Mouse (Mus musculus) heart, postnatal 0 days (tissue): ENCODE results near the gene Ano1. TPM values are rescaled to one million over a fixed set of nuclear protein-coding genes. Genes with fewer than 3 reads are reported as not detected.

Experiments used
- ATAC-seq: fragments of 200-750 bp; cut with Nextera tagmentation; 2 replicates; pipeline ENCODE4 v1.8.0; 2017; ENCODE audit warnings: low read depth, moderate number of reproducible peaks, moderate library complexity; ENCODE audit not compliant: insufficient read depth
- DNase-seq: peaks from one replicate; pipeline ENCODE4 v3.0.0-alpha.2; 2016; ENCODE audit warnings: low spot score
- H3K27ac ChIP-seq: fragments of 300-500 bp; sonication (generic); 2 replicates; pipeline ENCODE4 v1.5.1; 2014; ENCODE audit warnings: low read depth, mild to moderate bottlenecking
- H3K27me3 ChIP-seq: fragments of 300-500 bp; sonication (generic); 2 replicates; pipeline ENCODE4 v1.6.1; 2014; ENCODE audit warnings: low read length, mixed read lengths; ENCODE audit not compliant: control insufficient read depth, insufficient read depth
- H3K36me3 ChIP-seq: fragments of 300-500 bp; sonication (generic); replicated peaks from 2 replicates; pipeline ENCODE4 v1.6.1; 2014; ENCODE audit warnings: low read length, mixed read lengths; ENCODE audit not compliant: control insufficient read depth, insufficient read depth
- H3K4me1 ChIP-seq: fragments of 300-500 bp; sonication (generic); 2 replicates; pipeline ENCODE4 v1.6.1; 2014; ENCODE audit warnings: antibody characterized with exemption; ENCODE audit not compliant: control insufficient read depth, insufficient read depth
- H3K4me2 ChIP-seq: fragments of 300-500 bp; sonication (generic); 2 replicates; pipeline ENCODE4 v1.6.1; 2014; ENCODE audit warnings: low read depth, mild to moderate bottlenecking, low read length, moderate library complexity
- H3K4me3 ChIP-seq: fragments of 300-500 bp; sonication (generic); 2 replicates; pipeline ENCODE4 v1.5.1; 2014; ENCODE audit warnings: low read depth, low read length
- H3K9ac ChIP-seq: fragments of 300-500 bp; sonication (generic); replicated peaks from 2 replicates; pipeline ENCODE4 v1.6.1; 2014; ENCODE audit warnings: low read depth, low read length, mixed read lengths
- H3K9me3 ChIP-seq: fragments of 300-500 bp; sonication (generic); replicated peaks from 2 replicates; pipeline ENCODE4 v1.6.1; 2016; ENCODE audit warnings: low read length; ENCODE audit not compliant: control insufficient read depth
- CTCF ChIP-seq: IDR thresholded peaks from 2 replicates; pipeline ENCODE4 v1.5.1; 2016; ENCODE audit warnings: antibody characterized with exemption, control low read depth, low read depth
- EP300 ChIP-seq: IDR thresholded peaks from 2 replicates; pipeline ENCODE4 v1.6.1; 2016; ENCODE audit warnings: antibody characterized with exemption, low read depth
- WGBS: fragments of 180-500 bp; shearing (Covaris S2); extraction: QIAGEN DNeasy Blood & Tissue Kit; methylation state at CpG from one replicate; pipeline ENCODE4 v1.1.7; 2014; 5-methylcytosine and 5-hydroxymethylcytosine counted together
- polyA plus RNA-seq: library from polyadenylated mRNA; unstranded; fragments of >200 nt; fragmentation: Nextera tagmentation; extraction: Ambion mirVana; gene quantifications from 2 replicates; pipeline ENCODE4 v1.2.1, GENCODE M21; 2015
- total RNA-seq: library from RNA; depleted of rRNA; stranded (reverse); fragments of >200 nt; gene quantifications from 2 replicates; pipeline ENCODE4 v1.2.3, GENCODE M21; 2014; ENCODE audit warnings: low replicate concordance

Ano1 gene
- total and polyA plus RNA-seq, 2 experiments from 2014 or later: 4.4 to 11.1 TPM

- Histone ChIP-seq H3K4me2 (no peak overlapping the region), H3K27ac (no peak overlapping the region), H3K9me3 (no peaks in the 10 kb centered on the region), H3K36me3 (no peaks in the 10 kb centered on the region), H3K9ac (no peak overlapping the region), H3K27me3 (peaks cover 2% of the 10 kb centered on the region; the same call in 1 of the 2 replicates), H3K4me1 (no peaks in the 10 kb centered on the region), H3K4me3 (no peak overlapping the region)
- ATAC-seq (no peak), DNase-seq (no peak)
- peak; percentile 28; the same call in 1 of the 2 replicates for TF ChIP-seq CTCF
- TF ChIP-seq EP300: no peak
- 61% methylated on average over 3 of the region's 3 CpGs for WGBS
Measured at GRCm38 (mm10) chr7:144589508-144589907, 162.3 kb downstream of the Ano1 start.

DNA sequence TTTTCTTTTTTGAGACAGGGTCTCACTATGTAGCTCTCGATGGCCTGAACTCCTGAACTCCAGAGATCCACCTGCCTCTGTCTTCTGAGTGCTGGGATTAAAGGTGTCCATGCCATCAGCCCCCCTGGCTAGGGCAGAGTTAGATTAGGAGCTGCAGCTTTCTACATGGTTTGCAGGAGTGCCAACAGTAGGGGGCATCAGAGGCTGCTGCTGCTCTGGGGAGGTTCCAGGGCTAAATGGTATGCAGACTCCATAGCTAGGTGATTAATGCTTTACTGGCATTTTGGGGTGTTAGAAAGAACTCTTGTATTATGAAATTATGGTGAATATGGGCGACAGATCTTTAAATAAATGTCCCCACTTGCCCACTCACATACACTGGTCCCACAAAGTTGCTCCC, 164.5 kb downstream of the Ano1 start:
- no peak for ATAC-seq
- peaks cover 3% of the 10 kb centered on the region; the same call in 1 of the 2 replicates for H3K27me3 ChIP-seq
- no peak overlapping the region for H3K4me3 ChIP-seq
- TF ChIP-seq CTCF (peak; percentile 71), EP300 (no peak)
- DNase-seq: no peak
- no peaks in the 10 kb centered on the region for H3K36me3 ChIP-seq
- no peaks in the 10 kb centered on the region for H3K9me3 ChIP-seq
- H3K4me2 ChIP-seq: no peak overlapping the region
- no peak overlapping the region for H3K27ac ChIP-seq
- H3K4me1 ChIP-seq: 0 out of 2 replicates have a peak, but pooled peaks cover 3% of the 10 kb centered on the region
- WGBS: 20% methylated on average over 2 of the region's 2 CpGs
- H3K9ac ChIP-seq: no peak overlapping the region

- H3K4me2 ChIP-seq: no peak overlapping the region
Measured at GRCm38 (mm10) chr7:144585648-144586047, 166.1 kb downstream of the Ano1 start.

DNA sequence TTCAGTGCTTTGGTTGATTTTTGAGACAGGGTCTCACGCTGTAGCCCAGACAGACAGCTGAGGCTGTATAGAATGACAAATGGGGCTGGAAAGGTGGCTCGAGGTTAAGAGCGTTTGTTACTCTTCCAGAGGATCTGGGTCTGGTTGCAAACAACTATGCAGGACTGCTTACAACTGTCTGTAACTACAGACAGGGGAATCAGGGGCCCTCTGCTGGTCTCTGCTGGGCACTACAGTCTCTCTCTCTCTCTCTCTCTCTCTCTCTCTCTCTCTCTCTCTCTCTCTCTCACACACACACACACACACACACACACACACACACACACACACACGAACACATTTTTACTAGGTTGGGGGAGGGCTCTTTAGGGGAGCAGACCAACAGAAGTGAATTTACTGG, 168.2 kb downstream of the Ano1 start:
- H3K4me2 ChIP-seq: no peak overlapping the region
- no peak overlapping the region for H3K9ac ChIP-seq
- H3K4me3 ChIP-seq: no peak overlapping the region
- peaks cover 9% of the 10 kb centered on the region for H3K4me1 ChIP-seq
- H3K9me3 ChIP-seq: no peaks in the 10 kb centered on the region
- H3K27ac ChIP-seq: no peak overlapping the region
- peaks cover 3% of the 10 kb centered on the region; the same call in 1 of the 2 replicates for H3K27me3 ChIP-seq
- H3K36me3 ChIP-seq: peaks cover 8% of the 10 kb centered on the region
- TF ChIP-seq CTCF (peak; percentile 72), EP300 (no peak)
- DNase-seq (peak; percentile 69), ATAC-seq (no peak)
- WGBS: 2% methylated on average over 4 of the region's 4 CpGs

More at GRCm38 (mm10) chr7:144585648-144586047, 166.1 kb downstream of the Ano1 start:
- ATAC-seq (no peak), DNase-seq (peak; percentile 74)
- peaks cover 8% of the 10 kb centered on the region for H3K4me1 ChIP-seq
- no peaks in the 10 kb centered on the region for H3K9me3 ChIP-seq
- no peak for TF ChIP-seq EP300
- peak; percentile 93 for TF ChIP-seq CTCF
- H3K27me3 ChIP-seq: peaks cover 3% of the 10 kb centered on the region; the same call in 1 of the 2 replicates
- H3K9ac ChIP-seq: no peak overlapping the region
- WGBS: 11% methylated on average over 6 of the region's 6 CpGs
- no peak overlapping the region for H3K27ac ChIP-seq
- no peaks in the 10 kb centered on the region for H3K36me3 ChIP-seq
- H3K4me3 ChIP-seq: no peak overlapping the region

DNA sequence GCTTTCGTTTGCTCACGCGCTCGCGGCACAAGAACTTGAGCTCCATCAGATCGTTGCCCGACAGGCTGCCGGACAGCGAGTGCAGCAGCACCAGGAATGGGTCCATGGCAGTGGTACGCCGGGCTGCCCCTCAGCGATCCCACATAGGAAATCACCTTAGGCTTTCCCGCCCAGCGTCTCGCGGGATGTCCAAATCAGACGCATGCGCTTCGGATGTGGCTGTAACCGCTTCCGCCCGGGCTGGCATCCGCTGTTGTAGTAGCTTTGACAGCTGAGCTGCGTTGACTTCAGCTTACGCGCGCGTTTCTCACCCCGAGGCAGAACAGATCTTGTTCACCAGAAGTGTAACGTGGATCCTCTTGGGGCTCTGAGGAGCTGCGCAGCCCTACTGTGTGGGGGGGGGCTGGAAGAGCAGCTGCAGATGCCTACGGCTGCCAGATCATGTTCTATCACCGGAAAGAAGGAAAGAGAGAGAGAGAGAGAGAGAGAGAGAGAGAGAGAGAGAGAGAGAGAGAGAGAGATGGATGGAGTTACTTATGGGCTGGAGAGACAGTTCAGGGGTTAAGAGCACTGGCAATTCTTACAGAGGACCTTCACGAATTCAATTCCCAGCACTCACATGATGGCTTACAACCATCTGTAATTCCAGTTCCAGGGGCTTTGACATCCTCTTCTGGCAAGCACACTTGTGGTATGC, 169.3 kb downstream of the Ano1 start, which contains the start of gene Fadd:
Gene Fadd (minus strand): TSS at position 180 of the 697 bp plus-strand sequence.
- Histone ChIP-seq H3K9ac (peak within 1 kb of the TSS; percentile 57), H3K4me2 (peak within 1 kb of the TSS; percentile 84), H3K27me3 (peaks cover 3% of the 10 kb centered on the region; the same call in 1 of the 2 replicates), H3K27ac (peak within 1 kb of the TSS; percentile 89), H3K4me3 (peak within 1 kb of the TSS; percentile 73), H3K4me1 (peaks cover 14% of the 10 kb centered on the region), H3K36me3 (peaks cover 8% of the 10 kb centered on the region), H3K9me3 (no peaks in the 10 kb centered on the region)
- WGBS: 1% methylated on average over 34 of the region's 34 CpGs
- TF ChIP-seq EP300 (no peak), CTCF (no peak)
- ATAC-seq: peak; percentile 73
- peak; percentile 91 for DNase-seq
